Mouse (Mus musculus) heart, embryonic 15.5 days (tissue): ENCODE data around the gene Pctp. TPM values are rescaled to one million over a fixed set of nuclear protein-coding genes. Genes with fewer than 3 reads are reported as not detected.

Experiments used
- ATAC-seq: fragments of 200-750 bp; cut with Nextera tagmentation; replicated peaks from 2 replicates; pipeline ENCODE4 v1.8.0; 2017; ENCODE audit warnings: low read depth, moderate TSS enrichment; ENCODE audit not compliant: insufficient number of reproducible peaks, insufficient read depth, low FRiP score
- H3K27ac ChIP-seq: fragments of 300-500 bp; sonication (generic); 2 replicates; pipeline ENCODE4 v1.5.1; 2015; ENCODE audit warnings: mild to moderate bottlenecking, inconsistent platforms
- H3K27me3 ChIP-seq: fragments of 300-500 bp; sonication (generic); 2 replicates; pipeline ENCODE4 v1.6.1; 2015; ENCODE audit warnings: inconsistent platforms
- H3K36me3 ChIP-seq: fragments of 300-500 bp; sonication (generic); 2 replicates; pipeline ENCODE4 v1.6.1; 2015; ENCODE audit warnings: mild to moderate bottlenecking, inconsistent platforms
- H3K4me1 ChIP-seq: fragments of 300-500 bp; sonication (generic); replicated peaks from 2 replicates; pipeline ENCODE4 v1.6.1; 2015; ENCODE audit warnings: inconsistent platforms
- H3K4me2 ChIP-seq: fragments of 300-500 bp; sonication (generic); 2 replicates; pipeline ENCODE4 v1.6.1; 2015; ENCODE audit warnings: inconsistent platforms, mild to moderate bottlenecking, moderate library complexity
- H3K4me3 ChIP-seq: fragments of 300-500 bp; sonication (generic); 2 replicates; pipeline ENCODE4 v1.5.1; 2015; ENCODE audit warnings: mild to moderate bottlenecking, inconsistent platforms
- H3K9ac ChIP-seq: fragments of 300-500 bp; sonication (generic); 2 replicates; pipeline ENCODE4 v1.6.1; 2015; ENCODE audit warnings: mild to moderate bottlenecking, inconsistent platforms
- H3K9me3 ChIP-seq: fragments of 300-500 bp; sonication (generic); replicated peaks from 2 replicates; pipeline ENCODE4 v1.6.1; 2016; ENCODE audit warnings: inconsistent platforms
- WGBS: fragments of 180-500 bp; shearing (Covaris S2); methylation state at CpG from one replicate; pipeline ENCODE4 v1.1.7; 2015; ENCODE audit warnings: mixed read lengths; 5-methylcytosine and 5-hydroxymethylcytosine counted together
- polyA plus RNA-seq: library from polyadenylated mRNA; unstranded; fragments of >200 nt; fragmentation: Nextera tagmentation; extraction: Ambion mirVana; gene quantifications from 2 replicates; pipeline ENCODE4 v1.2.1, GENCODE M21; 2015

Pctp gene
- polyA plus RNA-seq, 1 experiment from 2014 or later, result 7.0 TPM

GRCm38 (mm10) chr11:90006111-90006510, 3.4 kb upstream of the Pctp start:
- 43% methylated on average over 4 of the region's 4 CpGs for WGBS
- no peak overlapping the region for H3K4me3 ChIP-seq
- H3K4me2 ChIP-seq, result no peak overlapping the region

DNA sequence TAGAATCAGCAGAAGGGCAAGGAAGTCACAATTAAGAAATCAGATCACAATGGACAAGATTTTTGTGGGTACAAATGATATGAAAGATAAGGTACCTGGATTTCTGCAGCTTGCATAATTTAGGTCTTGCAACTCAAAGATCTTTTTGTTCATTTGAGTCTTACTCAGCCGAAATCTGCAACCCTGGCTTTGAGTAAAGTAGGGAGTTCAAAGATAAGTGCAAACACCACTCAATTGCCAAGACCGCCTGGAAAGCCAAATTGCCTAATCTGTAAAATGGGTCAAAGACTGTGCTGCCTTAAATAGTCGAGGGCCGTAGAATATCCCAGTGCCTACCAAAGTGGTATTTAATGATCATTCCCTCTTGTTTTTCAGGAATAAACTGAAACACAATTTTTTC, 692 bp upstream of the Pctp start:
- H3K9me3 ChIP-seq, result no peaks in the 10 kb centered on the region
- ATAC-seq, result no peak
- H3K36me3 ChIP-seq, result no peaks in the 10 kb centered on the region
- no peak overlapping the region for H3K27ac ChIP-seq
- peak overlapping the region; percentile 83 for H3K4me2 ChIP-seq
- peaks cover 10% of the 10 kb centered on the region for H3K4me1 ChIP-seq
- H3K4me3 ChIP-seq, result no peak overlapping the region
- whole genome bisulfite sequencing, result 89% methylated on average over 4 of the region's 4 CpGs
- no peak overlapping the region for H3K9ac ChIP-seq
- H3K27me3 ChIP-seq, result no peaks in the 10 kb centered on the region

More at GRCm38 (mm10) chr11:90006111-90006510, 3.4 kb upstream of the Pctp start:
- H3K9me3 ChIP-seq, result no peaks in the 10 kb centered on the region
- H3K27ac ChIP-seq, result no peak overlapping the region
- no peaks in the 10 kb centered on the region for H3K36me3 ChIP-seq
- no peak overlapping the region for H3K9ac ChIP-seq
- no peaks in the 10 kb centered on the region for H3K27me3 ChIP-seq
- no peak for ATAC-seq
- H3K4me1 ChIP-seq, result peaks cover 10% of the 10 kb centered on the region

GRCm38 (mm10) chr11:90002987-90003348, 274 bp upstream of the Pctp start:
- no peak for ATAC-seq
- Histone ChIP-seq H3K36me3 (no peaks in the 10 kb centered on the region), H3K27me3 (no peaks in the 10 kb centered on the region), H3K27ac (no peak overlapping the region), H3K4me3 (peak overlapping the region; percentile 61), H3K9ac (peak overlapping the region; percentile 40; the same call in 1 of the 2 replicates), H3K9me3 (no peaks in the 10 kb centered on the region), H3K4me1 (peaks cover 10% of the 10 kb centered on the region), H3K4me2 (peak overlapping the region; percentile 83)
- WGBS, result 12% methylated on average over 8 of the region's 8 CpGs

GRCm38 (mm10) chr11:90001396-90002230, 1.1 kb downstream of the Pctp start:
- ATAC-seq, result no peak
- peak overlapping the region; percentile 61 for H3K4me3 ChIP-seq
- no peaks in the 10 kb centered on the region for H3K27me3 ChIP-seq
- no peak overlapping the region for H3K27ac ChIP-seq
- 87% methylated on average over 10 of the region's 10 CpGs for WGBS
- H3K9me3 ChIP-seq, result no peaks in the 10 kb centered on the region
- H3K4me2 ChIP-seq, result peak overlapping the region; percentile 83
- peaks cover 10% of the 10 kb centered on the region for H3K4me1 ChIP-seq
- H3K36me3 ChIP-seq, result no peaks in the 10 kb centered on the region
- no peak overlapping the region for H3K9ac ChIP-seq

GRCm38 (mm10) chr11:90000666-90001065, 2.0 kb downstream of the Pctp start:
- H3K4me3 ChIP-seq, result no peak overlapping the region
- 85% methylated on average over 4 of the region's 4 CpGs for WGBS
- no peak overlapping the region for H3K27ac ChIP-seq
- ATAC-seq, result no peak
- no peaks in the 10 kb centered on the region for H3K9me3 ChIP-seq
- no peak overlapping the region for H3K4me2 ChIP-seq
- no peak overlapping the region for H3K9ac ChIP-seq
- H3K36me3 ChIP-seq, result no peaks in the 10 kb centered on the region
- H3K27me3 ChIP-seq, result no peaks in the 10 kb centered on the region
- H3K4me1 ChIP-seq, result peaks cover 10% of the 10 kb centered on the region

DNA sequence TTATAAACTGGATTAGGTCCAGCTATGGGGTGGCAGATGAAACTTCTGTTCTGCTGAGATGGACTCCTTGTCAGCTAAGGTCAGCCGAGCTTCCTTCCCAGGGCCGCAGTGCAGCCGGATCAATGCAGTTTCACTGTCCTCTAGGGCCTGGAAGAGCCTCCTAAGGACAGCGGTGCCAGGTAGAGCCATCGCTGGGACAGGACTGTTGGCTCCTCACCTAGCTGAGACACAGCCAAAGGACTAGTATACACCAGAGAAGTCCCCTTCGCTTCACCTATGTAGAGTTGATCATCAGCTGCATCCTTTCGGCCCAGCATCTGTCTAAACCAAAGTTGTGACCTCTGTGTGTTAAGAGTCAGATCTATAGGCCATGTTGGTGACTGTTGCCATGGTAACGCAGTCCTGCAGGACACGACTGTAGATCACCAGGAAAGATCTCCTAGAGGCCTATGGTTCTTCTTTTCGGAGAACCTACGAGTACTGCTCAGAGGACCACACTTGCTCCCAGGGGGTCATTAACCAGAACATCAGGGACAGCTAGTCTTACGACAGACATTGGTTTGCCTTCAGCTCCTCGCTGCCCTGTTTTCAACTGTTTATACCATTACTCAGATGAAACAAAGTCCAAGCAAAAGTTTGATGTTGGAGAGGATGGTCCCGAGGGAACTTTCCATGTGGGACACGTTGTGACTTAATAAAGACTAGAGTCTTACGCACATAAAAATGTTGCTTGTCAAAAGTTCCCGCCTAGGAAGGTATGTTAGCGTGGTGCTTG, 3.5 kb downstream of the Pctp start:
- Histone ChIP-seq H3K4me2 (no peak overlapping the region), H3K36me3 (no peaks in the 10 kb centered on the region), H3K27ac (no peak overlapping the region), H3K9ac (no peak overlapping the region), H3K27me3 (no peaks in the 10 kb centered on the region), H3K9me3 (no peaks in the 10 kb centered on the region), H3K4me1 (peaks cover 16% of the 10 kb centered on the region), H3K4me3 (no peak overlapping the region)
- WGBS, result 92% methylated on average over 18 of the region's 18 CpGs
- ATAC-seq, result no peak

- H3K27ac ChIP-seq, result no peak overlapping the region
- ATAC-seq, result no peak
- peaks cover 7% of the 10 kb centered on the region for H3K4me1 ChIP-seq
- H3K36me3 ChIP-seq, result no peaks in the 10 kb centered on the region
- no peak overlapping the region for H3K4me2 ChIP-seq
- H3K4me3 ChIP-seq, result no peak overlapping the region
- H3K9ac ChIP-seq, result no peak overlapping the region
- WGBS, result 89% methylated on average over 7 of the region's 7 CpGs
- no peaks in the 10 kb centered on the region for H3K27me3 ChIP-seq
- no peaks in the 10 kb centered on the region for H3K9me3 ChIP-seq
Measured at GRCm38 (mm10) chr11:89996856-89997255, 5.8 kb downstream of the Pctp start.

GRCm38 (mm10) chr11:89996406-89996805, 6.3 kb downstream of the Pctp start:
- Histone ChIP-seq H3K27me3 (no peaks in the 10 kb centered on the region), H3K9ac (no peak overlapping the region), H3K36me3 (no peaks in the 10 kb centered on the region), H3K4me1 (peaks cover 6% of the 10 kb centered on the region), H3K9me3 (no peaks in the 10 kb centered on the region), H3K4me3 (no peak overlapping the region), H3K4me2 (no peak overlapping the region), H3K27ac (no peak overlapping the region)
- ATAC-seq, result no peak
- 86% methylated on average over 4 of the region's 4 CpGs for WGBS

- H3K36me3 ChIP-seq, result no peaks in the 10 kb centered on the region
- no peak overlapping the region for H3K27ac ChIP-seq
- no peaks in the 10 kb centered on the region for H3K27me3 ChIP-seq
- no peak for ATAC-seq
- no peak overlapping the region for H3K9ac ChIP-seq
- no peaks in the 10 kb centered on the region for H3K9me3 ChIP-seq
- WGBS, result 89% methylated on average over 5 of the region's 5 CpGs
- peaks cover 6% of the 10 kb centered on the region for H3K4me1 ChIP-seq
- no peak overlapping the region for H3K4me3 ChIP-seq
- H3K4me2 ChIP-seq, result no peak overlapping the region
Measured at GRCm38 (mm10) chr11:89995596-89995995, 7.1 kb downstream of the Pctp start.

DNA sequence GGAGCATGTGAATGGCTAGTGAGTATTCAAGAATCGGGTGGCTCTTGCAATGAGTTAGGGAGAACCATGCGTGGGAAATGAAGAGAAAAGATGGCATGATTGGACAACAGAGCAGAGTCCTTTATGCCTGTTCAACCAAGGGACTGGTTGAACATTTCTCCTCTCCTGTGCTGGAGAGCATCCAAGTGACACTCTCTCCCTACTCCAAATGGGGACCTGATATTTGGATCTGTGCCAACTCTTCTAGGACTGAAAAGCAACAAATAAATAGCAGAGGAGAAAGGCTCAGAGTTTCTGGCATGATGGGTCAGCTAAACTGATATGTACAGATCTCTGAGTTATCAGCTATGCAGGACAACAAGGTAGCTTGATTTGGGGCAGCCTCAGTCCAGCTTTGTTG, 8.0 kb downstream of the Pctp start:
- no peak overlapping the region for H3K4me2 ChIP-seq
- H3K4me1 ChIP-seq, result peaks cover 6% of the 10 kb centered on the region
- WGBS, result 75% methylated on average over 2 of the region's 2 CpGs
- H3K9ac ChIP-seq, result no peak overlapping the region
- H3K9me3 ChIP-seq, result no peaks in the 10 kb centered on the region
- no peaks in the 10 kb centered on the region for H3K27me3 ChIP-seq
- no peak overlapping the region for H3K4me3 ChIP-seq
- H3K36me3 ChIP-seq, result no peaks in the 10 kb centered on the region
- ATAC-seq, result no peak
- H3K27ac ChIP-seq, result no peak overlapping the region

DNA sequence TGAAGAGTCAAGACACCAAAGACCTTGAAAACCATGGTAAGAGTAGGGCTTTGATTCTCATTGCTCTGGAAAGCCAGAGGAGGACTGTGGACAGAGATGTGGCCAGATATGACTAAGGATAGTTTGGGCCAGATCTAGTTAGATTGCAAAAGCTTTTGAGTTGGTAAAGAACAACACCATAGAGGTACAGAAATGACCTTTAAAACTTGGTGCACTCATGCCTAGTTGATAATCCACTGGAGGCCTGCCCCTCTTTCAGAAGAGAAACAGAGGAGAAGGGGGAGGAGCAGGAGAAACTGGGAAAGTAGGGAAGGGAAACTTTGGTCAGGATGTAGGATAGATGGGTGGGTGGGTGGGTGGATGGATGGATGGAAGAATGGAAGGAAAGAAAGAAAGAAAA, 11.0 kb downstream of the Pctp start:
- H3K9me3 ChIP-seq, result no peaks in the 10 kb centered on the region
- no peak overlapping the region for H3K9ac ChIP-seq
- H3K4me2 ChIP-seq, result no peak overlapping the region
- H3K4me3 ChIP-seq, result no peak overlapping the region
- ATAC-seq, result no peak
- H3K4me1 ChIP-seq, result peaks cover 6% of the 10 kb centered on the region
- no peaks in the 10 kb centered on the region for H3K27me3 ChIP-seq
- H3K36me3 ChIP-seq, result no peaks in the 10 kb centered on the region
- H3K27ac ChIP-seq, result no peak overlapping the region
